ENCODE assay signal across 25 mouse cellular contexts in the genomic region with DNA sequence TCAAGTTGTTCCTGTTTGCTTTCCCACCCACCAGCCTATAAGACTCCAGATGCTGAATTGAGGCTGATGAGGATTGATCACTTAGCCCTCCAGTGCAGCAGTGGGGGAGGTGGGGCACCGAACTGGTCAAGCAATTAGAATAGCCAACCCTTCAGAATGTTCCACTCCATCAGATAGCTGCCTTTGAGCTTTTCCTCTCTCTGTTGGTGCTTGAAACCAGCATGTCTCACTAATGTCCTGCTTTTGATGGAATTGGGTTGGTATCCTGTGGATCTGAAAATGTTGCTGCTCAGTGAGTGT.
DNase-seq lines count a peak whose midpoint lies in the region; ATAC-seq lines count a peak whose summit lies in the region.
"Had no signal": no experiment of that assay in that cellular context is flagged by ENCODE, and none has a peak within 500 bp of the region (broad histone marks: within the 10 kb centered on the region; RNA-seq: fewer than 3 reads in every experiment).

No protein-coding gene starts in this region.

- WGBS in hindbrain, embryonic 14.5 days = 50% methylated on average over 1 of the region's 1 CpGs
- WGBS in hindbrain, embryonic 11.5 days = 59% methylated on average over 1 of the region's 1 CpGs
- 14% methylated on average over 1 of the region's 1 CpGs for WGBS in kidney, embryonic 15.5 days
- 42% methylated on average over 1 of the region's 1 CpGs for WGBS in neural tube, embryonic 15.5 days

- H3K36me3 ChIP-seq in hindbrain, embryonic 14.5 days (replicated peaks; ENCODE audit: control insufficient read depth, insufficient read depth) = no peaks in the 10 kb centered on the region
- no peaks in the 10 kb centered on the region for H3K36me3 ChIP-seq in hindbrain, embryonic 11.5 days (ENCODE audit: control insufficient read depth, insufficient read depth, low read length)
- no peaks in the 10 kb centered on the region for H3K36me3 ChIP-seq in kidney, embryonic 15.5 days
- no peaks in the 10 kb centered on the region for H3K36me3 ChIP-seq in neural tube, embryonic 15.5 days
- H3K36me3 ChIP-seq: embryonic facial prominence, embryonic 12.5 days; embryonic facial prominence, embryonic 15.5 days; heart, embryonic 12.5 days; heart, embryonic 15.5 days; intestine, embryonic 15.5 days had no signal

- no peaks in the 10 kb centered on the region for H3K4me1 ChIP-seq in hindbrain, embryonic 14.5 days (replicated peaks; ENCODE audit: control insufficient read depth, insufficient read depth, low read length)
- H3K4me1 ChIP-seq in hindbrain, embryonic 11.5 days (replicated peaks; ENCODE audit: control insufficient read depth, insufficient read depth, low read length) = no peaks in the 10 kb centered on the region
- peaks cover 8% of the 10 kb centered on the region for H3K4me1 ChIP-seq in kidney, embryonic 15.5 days
- no peaks in the 10 kb centered on the region for H3K4me1 ChIP-seq in neural tube, embryonic 15.5 days
- H3K4me1 ChIP-seq: embryonic facial prominence, embryonic 15.5 days; heart, embryonic 12.5 days; heart, embryonic 15.5 days; intestine, embryonic 15.5 days had no signal

- no peak overlapping the region for H3K4me2 ChIP-seq in hindbrain, embryonic 14.5 days (replicated peaks)
- no peak overlapping the region for H3K4me2 ChIP-seq in hindbrain, embryonic 11.5 days (replicated peaks; ENCODE audit: low read depth, low read length)
- no peak overlapping the region for H3K4me2 ChIP-seq in kidney, embryonic 15.5 days
- no peak overlapping the region for H3K4me2 ChIP-seq in neural tube, embryonic 15.5 days
- H3K4me2 ChIP-seq: embryonic facial prominence, embryonic 12.5 days; embryonic facial prominence, embryonic 15.5 days; heart, embryonic 12.5 days; heart, embryonic 15.5 days; intestine, embryonic 15.5 days had no signal

- ATAC-seq in hindbrain, embryonic 14.5 days (ENCODE audit: low FRiP score) = peak; percentile 34; the same call in 1 of the 2 replicates
- no peak for ATAC-seq in hindbrain, embryonic 11.5 days (ENCODE audit: low FRiP score)
- ATAC-seq in kidney, embryonic 15.5 days (replicated peaks; ENCODE audit: low FRiP score) = peak; percentile 80
- 0 out of 2 replicates have a peak, but pooled peaks have one; percentile 38 for ATAC-seq in neural tube, embryonic 15.5 days (ENCODE audit: low FRiP score)
- ATAC-seq: CD4-positive, CD25-positive, alpha-beta regulatory T cell, adult 4 months; forebrain, embryonic 14.5 days; intestine, embryonic 15.5 days had no signal

- H3K27me3 ChIP-seq in hindbrain, embryonic 14.5 days (ENCODE audit: control insufficient read depth, insufficient read depth, low read length) = no peaks in the 10 kb centered on the region
- H3K27me3 ChIP-seq in hindbrain, embryonic 11.5 days (ENCODE audit: control insufficient read depth, insufficient read depth, low read length) = no peaks in the 10 kb centered on the region
- no peaks in the 10 kb centered on the region for H3K27me3 ChIP-seq in kidney, embryonic 15.5 days
- H3K27me3 ChIP-seq in neural tube, embryonic 15.5 days (replicated peaks) = no peaks in the 10 kb centered on the region
- H3K27me3 ChIP-seq: embryonic facial prominence, embryonic 12.5 days; embryonic facial prominence, embryonic 15.5 days; heart, embryonic 15.5 days; intestine, embryonic 15.5 days had no signal

- H3K27ac ChIP-seq in hindbrain, embryonic 14.5 days = no peak overlapping the region
- H3K27ac ChIP-seq in hindbrain, embryonic 11.5 days (ENCODE audit: low read depth, low read length) = no peak overlapping the region
- no peak overlapping the region for H3K27ac ChIP-seq in kidney, embryonic 15.5 days
- no peak overlapping the region for H3K27ac ChIP-seq in neural tube, embryonic 15.5 days (replicated peaks)
- H3K27ac ChIP-seq: embryonic facial prominence, embryonic 12.5 days; embryonic facial prominence, embryonic 15.5 days; gastrocnemius, adult 2 months; heart, embryonic 15.5 days; intestine, embryonic 15.5 days had no signal

- no peaks in the 10 kb centered on the region for H3K9me3 ChIP-seq in hindbrain, embryonic 14.5 days (ENCODE audit: control insufficient read depth, low read length)
- no peaks in the 10 kb centered on the region for H3K9me3 ChIP-seq in hindbrain, embryonic 11.5 days (ENCODE audit: control insufficient read depth, low read length)
- no peaks in the 10 kb centered on the region for H3K9me3 ChIP-seq in kidney, embryonic 15.5 days (replicated peaks)
- no peaks in the 10 kb centered on the region for H3K9me3 ChIP-seq in neural tube, embryonic 15.5 days (replicated peaks)
- H3K9me3 ChIP-seq: embryonic facial prominence, embryonic 12.5 days; embryonic facial prominence, embryonic 15.5 days; heart, embryonic 12.5 days; heart, embryonic 15.5 days; intestine, embryonic 15.5 days had no signal

- no peak overlapping the region for H3K9ac ChIP-seq in hindbrain, embryonic 14.5 days
- no peak overlapping the region for H3K9ac ChIP-seq in hindbrain, embryonic 11.5 days (ENCODE audit: low read depth, low read length)
- no peak overlapping the region for H3K9ac ChIP-seq in kidney, embryonic 15.5 days
- H3K9ac ChIP-seq in neural tube, embryonic 15.5 days (replicated peaks) = no peak overlapping the region
- H3K9ac ChIP-seq: embryonic facial prominence, embryonic 12.5 days; embryonic facial prominence, embryonic 15.5 days; forebrain, postnatal 0 days; heart, embryonic 12.5 days; heart, embryonic 15.5 days; intestine, embryonic 15.5 days had no signal

- no peak for DNase-seq in hindbrain, embryonic 14.5 days (ENCODE audit: low spot score)
- no peak for DNase-seq in hindbrain, embryonic 11.5 days (ENCODE audit: low spot score)
- no peak for DNase-seq in kidney, adult 11 months
- no peak for DNase-seq in neural tube, embryonic 10.5 days (ENCODE audit: extremely low spot score, low spot score)
- DNase-seq: adrenal gland, adult 2 months; adrenal gland, postnatal 14 days; cerebellum, adult 11 months; cerebellum, adult 2 months; cerebellum, adult 9-11 months; cerebellum, postnatal 25 days; forebrain, postnatal 0 days; gastrocnemius, adult 2 months; gastrocnemius, postnatal 14 days; heart, adult 18-20 months; heart, postnatal 10 days; heart, postnatal 4 days had no signal

- no peak overlapping the region for H3K4me3 ChIP-seq in hindbrain, embryonic 14.5 days (replicated peaks; ENCODE audit: low read length)
- H3K4me3 ChIP-seq in hindbrain, embryonic 11.5 days (ENCODE audit: low read depth, low read length) = no peak overlapping the region
- no peak overlapping the region for H3K4me3 ChIP-seq in kidney, embryonic 15.5 days (replicated peaks)
- H3K4me3 ChIP-seq in neural tube, embryonic 15.5 days (replicated peaks) = no peak overlapping the region
- H3K4me3 ChIP-seq: embryonic facial prominence, embryonic 12.5 days; embryonic facial prominence, embryonic 15.5 days; gastrocnemius, adult 2 months; heart, embryonic 12.5 days; heart, embryonic 15.5 days; intestine, embryonic 15.5 days had no signal
